Mouse (Mus musculus) forebrain, embryonic 16.5 days (tissue): ENCODE measurements around the gene Irf2. TPM values are rescaled to one million over a fixed set of nuclear protein-coding genes. Genes with fewer than 3 reads are reported as not detected.

Source experiments
- ATAC-seq: fragments of 200-750 bp; cut with Nextera tagmentation; 2 replicates; pipeline ENCODE4 v1.8.0; 2017; ENCODE audit warnings: mild to moderate bottlenecking, moderate library complexity
- H3K27ac ChIP-seq: fragments of 300-500 bp; sonication (generic); 2 replicates; pipeline ENCODE4 v1.5.1; 2014; ENCODE audit warnings: low read length, control low read depth
- H3K27me3 ChIP-seq: fragments of 300-500 bp; sonication (generic); replicated peaks from 2 replicates; pipeline ENCODE4 v1.6.1; 2014; ENCODE audit warnings: low read length; ENCODE audit not compliant: control insufficient read depth, insufficient read depth
- H3K36me3 ChIP-seq: fragments of 300-500 bp; sonication (generic); 2 replicates; pipeline ENCODE4 v1.6.1; 2014; ENCODE audit not compliant: control insufficient read depth, insufficient read depth
- H3K4me1 ChIP-seq: fragments of 300-500 bp; sonication (generic); replicated peaks from 2 replicates; pipeline ENCODE4 v1.6.1; 2014; ENCODE audit warnings: low read length; ENCODE audit not compliant: control insufficient read depth, insufficient read depth
- H3K4me2 ChIP-seq: fragments of 300-500 bp; sonication (generic); 2 replicates; pipeline ENCODE4 v1.6.1; 2014; ENCODE audit warnings: mild to moderate bottlenecking, low read length, control low read depth
- H3K4me3 ChIP-seq: fragments of 300-500 bp; sonication (generic); replicated peaks from 2 replicates; pipeline ENCODE4 v1.5.1; 2014; ENCODE audit warnings: mild to moderate bottlenecking, low read length, control low read depth
- H3K9ac ChIP-seq: fragments of 300-500 bp; sonication (generic); replicated peaks from 2 replicates; pipeline ENCODE4 v1.6.1; 2014; ENCODE audit warnings: low read depth, low read length, control low read depth
- H3K9me3 ChIP-seq: fragments of 300-500 bp; sonication (generic); 2 replicates; pipeline ENCODE4 v1.6.1; 2016; ENCODE audit warnings: low read length; ENCODE audit not compliant: control insufficient read depth
- WGBS: fragments of 180-500 bp; shearing (Covaris S2); extraction: QIAGEN DNeasy Blood & Tissue Kit; methylation state at CpG from one replicate; pipeline ENCODE4 v1.1.7; 2014; 5-methylcytosine and 5-hydroxymethylcytosine counted together
- polyA plus RNA-seq: library from polyadenylated mRNA; unstranded; fragments of >200 nt; fragmentation: Nextera tagmentation; extraction: Ambion mirVana; gene quantifications from 2 replicates; pipeline ENCODE4 v1.2.1, GENCODE M21; 2015

Irf2 gene
- polyA plus RNA-seq, 1 experiment from 2014 or later, result 11.2 TPM

GRCm38 (mm10) chr8:46785070-46785469 lies 45.5 kb downstream of the Irf2 start:
- Histone ChIP-seq H3K27ac (no peak overlapping the region), H3K4me3 (no peak overlapping the region), H3K9me3 (no peaks in the 10 kb centered on the region), H3K9ac (no peak overlapping the region), H3K27me3 (no peaks in the 10 kb centered on the region), H3K4me1 (no peaks in the 10 kb centered on the region), H3K4me2 (no peak overlapping the region), H3K36me3 (no peaks in the 10 kb centered on the region)
- ATAC-seq, result no peak
- 68% methylated on average over 2 of the region's 2 CpGs for WGBS

- no peaks in the 10 kb centered on the region for H3K27me3 ChIP-seq
- no peaks in the 10 kb centered on the region for H3K36me3 ChIP-seq
- WGBS, result 88% methylated on average over 6 of the region's 6 CpGs
- no peak overlapping the region for H3K4me2 ChIP-seq
- no peak overlapping the region for H3K4me3 ChIP-seq
- no peak for ATAC-seq
- H3K9ac ChIP-seq, result no peak overlapping the region
- H3K27ac ChIP-seq, result no peak overlapping the region
- no peaks in the 10 kb centered on the region for H3K9me3 ChIP-seq
- no peaks in the 10 kb centered on the region for H3K4me1 ChIP-seq
Measured at GRCm38 (mm10) chr8:46785926-46786325, 46.4 kb downstream of the Irf2 start.

- H3K9ac ChIP-seq, result no peak overlapping the region
- H3K27ac ChIP-seq, result no peak overlapping the region
- H3K4me1 ChIP-seq, result no peaks in the 10 kb centered on the region
- no peak overlapping the region for H3K4me2 ChIP-seq
- H3K27me3 ChIP-seq, result no peaks in the 10 kb centered on the region
- H3K4me3 ChIP-seq, result no peak overlapping the region
- H3K36me3 ChIP-seq, result no peaks in the 10 kb centered on the region
- no peaks in the 10 kb centered on the region for H3K9me3 ChIP-seq
- WGBS, result 92% methylated on average over 5 of the region's 5 CpGs
- ATAC-seq, result no peak
Measured at GRCm38 (mm10) chr8:46789091-46789881, 49.8 kb downstream of the Irf2 start.

- no peak overlapping the region for H3K4me3 ChIP-seq
- H3K4me2 ChIP-seq, result no peak overlapping the region
- no peaks in the 10 kb centered on the region for H3K27me3 ChIP-seq
- no peak for ATAC-seq
- WGBS, result 89% methylated on average over 5 of the region's 5 CpGs
- H3K36me3 ChIP-seq, result no peaks in the 10 kb centered on the region
- no peak overlapping the region for H3K27ac ChIP-seq
- no peaks in the 10 kb centered on the region for H3K4me1 ChIP-seq
- H3K9ac ChIP-seq, result no peak overlapping the region
- H3K9me3 ChIP-seq, result no peaks in the 10 kb centered on the region
Measured at GRCm38 (mm10) chr8:46791664-46792371, 52.3 kb downstream of the Irf2 start.

GRCm38 (mm10) chr8:46792653-46793052 lies 53.1 kb downstream of the Irf2 start:
- WGBS, result 84% methylated on average over 2 of the region's 2 CpGs
- Histone ChIP-seq H3K4me2 (no peak overlapping the region), H3K4me1 (no peaks in the 10 kb centered on the region), H3K36me3 (no peaks in the 10 kb centered on the region), H3K27ac (no peak overlapping the region), H3K27me3 (no peaks in the 10 kb centered on the region), H3K4me3 (no peak overlapping the region), H3K9me3 (no peaks in the 10 kb centered on the region), H3K9ac (no peak overlapping the region)
- ATAC-seq, result no peak

- WGBS, result 96% methylated on average over 14 of the region's 14 CpGs
- Histone ChIP-seq H3K4me3 (no peak overlapping the region), H3K9ac (no peak overlapping the region), H3K27ac (no peak overlapping the region), H3K9me3 (no peaks in the 10 kb centered on the region), H3K27me3 (no peaks in the 10 kb centered on the region), H3K4me2 (no peak overlapping the region), H3K36me3 (no peaks in the 10 kb centered on the region), H3K4me1 (no peaks in the 10 kb centered on the region)
- no peak for ATAC-seq
Measured at GRCm38 (mm10) chr8:46793248-46793647, 53.7 kb downstream of the Irf2 start.

GRCm38 (mm10) chr8:46794317-46794716 lies 54.8 kb downstream of the Irf2 start:
- no peak overlapping the region for H3K9ac ChIP-seq
- ATAC-seq, result no peak
- H3K27me3 ChIP-seq, result no peaks in the 10 kb centered on the region
- no peak overlapping the region for H3K4me3 ChIP-seq
- H3K36me3 ChIP-seq, result no peaks in the 10 kb centered on the region
- no peaks in the 10 kb centered on the region for H3K4me1 ChIP-seq
- no peaks in the 10 kb centered on the region for H3K9me3 ChIP-seq
- no peak overlapping the region for H3K27ac ChIP-seq
- WGBS, result 85% methylated on average over 5 of the region's 5 CpGs
- H3K4me2 ChIP-seq, result no peak overlapping the region

- Histone ChIP-seq H3K4me2 (no peak overlapping the region), H3K9ac (no peak overlapping the region), H3K36me3 (no peaks in the 10 kb centered on the region), H3K27me3 (no peaks in the 10 kb centered on the region), H3K4me1 (no peaks in the 10 kb centered on the region), H3K4me3 (no peak overlapping the region), H3K9me3 (no peaks in the 10 kb centered on the region), H3K27ac (no peak overlapping the region)
- ATAC-seq, result no peak
- 97% methylated on average over 5 of the region's 5 CpGs for WGBS
Measured at GRCm38 (mm10) chr8:46799212-46799611, 59.7 kb downstream of the Irf2 start.

- no peak overlapping the region for H3K27ac ChIP-seq
- H3K36me3 ChIP-seq, result no peaks in the 10 kb centered on the region
- no peaks in the 10 kb centered on the region for H3K4me1 ChIP-seq
- H3K4me3 ChIP-seq, result no peak overlapping the region
- no peaks in the 10 kb centered on the region for H3K9me3 ChIP-seq
- H3K27me3 ChIP-seq, result no peaks in the 10 kb centered on the region
- no peak overlapping the region for H3K9ac ChIP-seq
- no peak overlapping the region for H3K4me2 ChIP-seq
- no peak for ATAC-seq
- WGBS, result 74% methylated on average over 2 of the region's 2 CpGs
Measured at GRCm38 (mm10) chr8:46799706-46800105, 60.2 kb downstream of the Irf2 start.
